Mouse (Mus musculus): ENCODE data around the gene Farp1.

DNA sequence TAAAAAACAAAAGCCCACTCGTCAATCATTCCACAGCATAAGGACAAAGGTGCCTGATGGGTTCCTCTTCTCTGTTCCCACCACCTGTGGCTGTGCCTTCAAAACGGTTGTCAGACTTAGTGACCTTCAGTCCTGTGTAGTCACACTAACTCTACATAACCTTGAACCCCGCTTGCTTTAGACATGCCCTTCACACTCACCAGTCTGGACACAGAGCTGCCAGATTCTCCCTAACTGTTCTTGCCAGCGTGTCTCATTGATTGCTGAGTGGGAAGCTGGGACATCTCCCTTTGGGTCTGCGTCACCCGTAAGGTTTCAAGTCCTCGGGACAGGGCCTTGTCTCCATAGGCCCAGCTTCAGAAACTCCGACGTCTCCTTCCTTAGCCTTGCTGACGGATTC, 217.5 kb downstream of the Farp1 start:
- TF ChIP-seq CTCF (IDR thresholded peaks at IDR 0.05; ENCODE audit: low read depth, low read length) (no peak), POLR2A (IDR thresholded peaks at IDR 0.05; ENCODE audit: extremely low read depth, insufficient read depth, low read length) (no peak)
